Mouse (Mus musculus) midbrain, postnatal 0 days (tissue): ENCODE measurements around the gene Phf23. TPM values are rescaled to one million over a fixed set of nuclear protein-coding genes. Genes with fewer than 3 reads are reported as not detected.

Source experiments
- ATAC-seq: fragments of 200-750 bp; cut with Nextera tagmentation; 2 replicates; pipeline ENCODE4 v1.8.0; 2017; ENCODE audit warnings: moderate number of reproducible peaks, mild to moderate bottlenecking, moderate TSS enrichment, moderate library complexity; ENCODE audit not compliant: low FRiP score
- DNase-seq: peaks from one replicate; pipeline ENCODE4 v3.0.0-alpha.2; 2015; ENCODE audit warnings: low spot score
- H3K27ac ChIP-seq: fragments of 300-500 bp; sonication (generic); 2 replicates; pipeline ENCODE4 v1.5.1; 2014; ENCODE audit warnings: low read depth, mild to moderate bottlenecking, low read length, mixed read lengths
- H3K27me3 ChIP-seq: fragments of 300-500 bp; sonication (generic); 2 replicates; pipeline ENCODE4 v1.6.1; 2014; ENCODE audit warnings: low read length, control low read depth, mixed read lengths; ENCODE audit not compliant: insufficient read depth
- H3K36me3 ChIP-seq: fragments of 300-500 bp; sonication (generic); 2 replicates; pipeline ENCODE4 v1.6.1; 2014; ENCODE audit warnings: low read length, control low read depth, mixed read lengths; ENCODE audit not compliant: insufficient read depth
- H3K4me1 ChIP-seq: fragments of 300-500 bp; sonication (generic); 2 replicates; pipeline ENCODE4 v1.6.1; 2014; ENCODE audit warnings: mild to moderate bottlenecking, control low read depth, antibody characterized with exemption, low read length, mixed read lengths; ENCODE audit not compliant: insufficient read depth
- H3K4me2 ChIP-seq: fragments of 300-500 bp; sonication (generic); 2 replicates; pipeline ENCODE4 v1.6.1; 2014; ENCODE audit warnings: low read depth, mild to moderate bottlenecking, low read length, mixed read lengths; ENCODE audit not compliant: poor library complexity, severe bottlenecking
- H3K4me3 ChIP-seq: fragments of 300-500 bp; sonication (generic); 2 replicates; pipeline ENCODE4 v1.5.1; 2014; ENCODE audit warnings: low read depth, mild to moderate bottlenecking, low read length, moderate library complexity
- H3K9ac ChIP-seq: fragments of 300-500 bp; sonication (generic); replicated peaks from 2 replicates; pipeline ENCODE4 v1.6.1; 2014; ENCODE audit warnings: mild to moderate bottlenecking, low read length, moderate library complexity, mixed read lengths; ENCODE audit not compliant: poor library complexity, severe bottlenecking
- H3K9me3 ChIP-seq: fragments of 300-500 bp; sonication (generic); 2 replicates; pipeline ENCODE4 v1.6.1; 2016; ENCODE audit warnings: low read length, control low read depth
- CTCF ChIP-seq: IDR thresholded peaks from 2 replicates; pipeline ENCODE4 v1.5.1; 2016; ENCODE audit warnings: antibody characterized with exemption, mild to moderate bottlenecking
- whole genome bisulfite sequencing: fragments of 180-500 bp; shearing (Covaris S2); extraction: QIAGEN DNeasy Blood & Tissue Kit; methylation state at CpG from one replicate; pipeline ENCODE4 v1.1.7; 2014; 5-methylcytosine and 5-hydroxymethylcytosine counted together
- polyA plus RNA-seq: library from polyadenylated mRNA; unstranded; fragments of >200 nt; fragmentation: Nextera tagmentation; extraction: Ambion mirVana; gene quantifications from 2 replicates; pipeline ENCODE4 v1.2.1, GENCODE M21; 2015
- total RNA-seq: library from RNA; depleted of rRNA; stranded (reverse); fragments of >200 nt; gene quantifications from 2 replicates; pipeline ENCODE4 v1.2.3, GENCODE M21; 2014

Phf23 gene
- total and polyA plus RNA-seq, 2 experiments from 2014 or later: 40.0 to 45.2 TPM

DNA sequence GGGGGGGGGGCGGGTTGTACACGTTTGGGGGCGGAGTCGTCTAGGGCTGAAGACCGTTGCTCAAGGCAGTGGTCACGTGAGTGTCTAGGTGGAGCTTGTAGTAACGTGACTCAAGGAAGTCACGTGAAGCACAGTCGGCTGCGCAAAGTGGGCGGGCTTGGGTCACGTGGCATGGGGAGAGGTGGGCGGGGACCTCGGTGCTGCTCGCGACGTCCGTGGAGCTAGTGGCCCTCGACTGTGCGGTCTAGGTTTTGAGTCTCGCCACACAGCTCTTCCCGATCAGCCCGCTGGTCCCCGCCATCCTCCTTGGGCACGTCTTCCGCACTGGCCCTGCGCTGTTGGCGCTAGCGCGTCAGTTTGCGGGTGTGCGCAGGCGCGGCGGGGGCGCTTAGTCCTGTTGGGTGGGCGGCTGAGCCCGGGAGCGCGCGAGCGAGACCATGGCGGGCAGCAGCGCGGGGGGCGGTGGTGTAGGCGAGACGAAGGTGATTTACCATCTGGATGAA is 4.9 kb downstream of the Phf23 start, which contains the start of gene Dvl2:
TSS of gene Dvl2 (plus strand) at position 200 of the 503 bp plus-strand sequence.
- H3K36me3 ChIP-seq: peaks cover 17% of the 10 kb centered on the region; the same call in 1 of the 2 replicates
- peak within 1 kb of the TSS; percentile 83 for H3K9ac ChIP-seq
- DNase-seq: peak; percentile 98
- H3K27me3 ChIP-seq: no peaks in the 10 kb centered on the region
- H3K4me3 ChIP-seq: peak within 1 kb of the TSS; percentile 81
- peak within 1 kb of the TSS; percentile 89 for H3K4me2 ChIP-seq
- no peaks in the 10 kb centered on the region for H3K9me3 ChIP-seq
- no peak for TF ChIP-seq CTCF
- peak; percentile 74 for ATAC-seq
- peaks cover 17% of the 10 kb centered on the region for H3K4me1 ChIP-seq
- H3K27ac ChIP-seq: peak within 1 kb of the TSS; percentile 93
- under 1% methylated on average over 46 of the region's 48 CpGs for WGBS

DNA sequence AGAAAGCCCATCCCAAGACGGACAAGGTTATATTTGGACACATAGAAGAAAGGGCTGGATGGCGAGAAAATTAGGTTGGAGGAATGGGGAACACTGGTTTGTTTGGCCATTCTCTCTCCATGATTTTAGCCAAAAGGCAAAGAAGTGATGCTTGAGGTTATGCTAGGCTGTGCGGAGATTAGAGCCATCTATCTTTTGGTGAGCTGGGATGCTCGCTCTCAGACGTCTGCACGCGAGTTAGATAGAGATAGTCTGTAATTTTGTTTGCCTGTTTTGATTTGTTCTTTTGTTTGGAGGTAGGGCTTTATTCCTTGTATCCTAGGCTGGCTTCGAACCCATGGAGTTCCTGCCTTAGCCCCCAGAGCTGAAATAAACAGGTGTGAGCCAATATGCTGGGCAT is 5.6 kb downstream of the Phf23 start:
- TF ChIP-seq CTCF: no peak
- Histone ChIP-seq H3K9me3 (no peaks in the 10 kb centered on the region), H3K4me2 (peak overlapping the region; percentile 89), H3K27ac (peak overlapping the region; percentile 93), H3K9ac (peak overlapping the region; percentile 83), H3K4me3 (peak overlapping the region; percentile 81), H3K4me1 (peaks cover 17% of the 10 kb centered on the region), H3K36me3 (peaks cover 23% of the 10 kb centered on the region), H3K27me3 (no peaks in the 10 kb centered on the region)
- DNase-seq (no peak), ATAC-seq (no peak)
- WGBS: 13% methylated on average over 8 of the region's 8 CpGs

DNA sequence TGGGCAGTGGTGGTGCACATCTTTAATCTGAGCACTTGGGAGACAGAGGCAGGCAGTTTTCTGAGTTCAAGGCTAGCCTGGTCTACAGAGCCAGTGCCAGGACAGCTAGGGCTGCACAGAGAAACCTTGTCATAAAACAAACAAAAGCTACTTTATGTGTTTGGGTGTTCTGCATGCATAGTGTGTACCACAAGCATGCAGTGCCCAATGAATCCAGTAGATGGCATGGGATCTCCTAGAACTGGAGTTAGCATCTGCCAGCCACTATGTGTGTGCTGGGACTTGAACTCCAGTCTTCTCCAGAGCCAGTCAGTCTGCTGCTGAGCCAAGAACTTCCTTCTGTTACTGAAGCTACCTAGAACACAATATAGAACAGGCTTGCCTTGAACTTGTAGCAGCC is 6.3 kb downstream of the Phf23 start:
- peaks cover 17% of the 10 kb centered on the region for H3K4me1 ChIP-seq
- H3K4me2 ChIP-seq: peak overlapping the region; percentile 89
- no peak overlapping the region for H3K9ac ChIP-seq
- ATAC-seq: no peak
- DNase-seq: peak; percentile 72
- H3K27ac ChIP-seq: no peak overlapping the region
- no peaks in the 10 kb centered on the region for H3K9me3 ChIP-seq
- H3K36me3 ChIP-seq: peaks cover 28% of the 10 kb centered on the region
- peak overlapping the region; percentile 81 for H3K4me3 ChIP-seq
- H3K27me3 ChIP-seq: no peaks in the 10 kb centered on the region
- TF ChIP-seq CTCF: peak; percentile 75

DNA sequence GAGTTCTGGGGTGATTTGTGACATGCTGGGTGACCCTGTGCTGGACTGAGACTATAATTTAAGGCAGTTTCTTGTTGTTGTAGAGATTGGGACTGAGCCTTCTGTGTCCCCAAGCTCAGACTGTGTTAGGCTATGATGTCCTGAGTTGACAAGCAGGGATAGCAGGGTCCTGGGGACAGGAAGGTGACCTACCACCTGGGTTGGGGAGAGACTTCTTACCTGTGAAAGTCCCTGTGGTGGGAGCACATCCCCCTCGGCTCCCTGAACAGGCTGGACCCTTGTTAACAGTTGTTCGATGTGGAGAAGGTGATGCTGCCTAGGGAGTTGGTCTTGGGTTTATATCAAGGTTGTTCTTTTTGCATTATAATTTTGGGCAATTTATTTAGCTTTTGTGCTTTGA is 6.9 kb downstream of the Phf23 start:
- 0 out of 2 replicates have a peak overlapping the region, but pooled peaks have one; percentile 19 for H3K9ac ChIP-seq
- peaks cover 17% of the 10 kb centered on the region for H3K4me1 ChIP-seq
- no peak overlapping the region for H3K27ac ChIP-seq
- H3K36me3 ChIP-seq: peaks cover 34% of the 10 kb centered on the region
- WGBS: 91% methylated on average over 2 of the region's 2 CpGs
- ATAC-seq (no peak), DNase-seq (no peak)
- H3K9me3 ChIP-seq: no peaks in the 10 kb centered on the region
- TF ChIP-seq CTCF: no peak
- no peaks in the 10 kb centered on the region for H3K27me3 ChIP-seq
- peak overlapping the region; percentile 89 for H3K4me2 ChIP-seq
- H3K4me3 ChIP-seq: peak overlapping the region; percentile 81; the same call in 1 of the 2 replicates

DNA sequence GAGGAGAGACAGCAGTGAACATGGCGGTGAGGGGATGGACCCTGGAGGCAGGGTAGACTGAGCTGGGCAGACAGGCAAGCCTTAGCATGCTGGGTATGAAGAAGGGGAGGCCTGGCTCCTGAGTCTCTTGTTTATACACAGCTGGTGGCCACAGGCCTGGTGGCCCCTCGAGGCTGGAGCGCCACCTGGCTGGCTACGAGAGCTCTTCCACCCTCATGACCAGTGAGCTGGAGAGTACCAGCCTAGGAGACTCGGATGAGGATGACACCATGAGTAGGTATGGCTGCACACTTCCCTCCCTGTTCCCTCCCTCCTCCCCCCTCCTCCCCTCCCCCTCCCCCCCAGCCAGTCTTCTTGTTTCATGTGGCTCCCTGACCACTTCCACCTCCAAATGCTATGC is 9.9 kb downstream of the Phf23 start:
- Histone ChIP-seq H3K4me1 (peaks cover 15% of the 10 kb centered on the region), H3K36me3 (peaks cover 55% of the 10 kb centered on the region), H3K27me3 (no peaks in the 10 kb centered on the region), H3K4me2 (no peak overlapping the region), H3K9me3 (no peaks in the 10 kb centered on the region), H3K9ac (no peak overlapping the region), H3K27ac (no peak overlapping the region), H3K4me3 (no peak overlapping the region)
- 50% methylated on average over 5 of the region's 5 CpGs for WGBS
- ATAC-seq (no peak), DNase-seq (peak; percentile 27)
- TF ChIP-seq CTCF: peak; percentile 55

DNA sequence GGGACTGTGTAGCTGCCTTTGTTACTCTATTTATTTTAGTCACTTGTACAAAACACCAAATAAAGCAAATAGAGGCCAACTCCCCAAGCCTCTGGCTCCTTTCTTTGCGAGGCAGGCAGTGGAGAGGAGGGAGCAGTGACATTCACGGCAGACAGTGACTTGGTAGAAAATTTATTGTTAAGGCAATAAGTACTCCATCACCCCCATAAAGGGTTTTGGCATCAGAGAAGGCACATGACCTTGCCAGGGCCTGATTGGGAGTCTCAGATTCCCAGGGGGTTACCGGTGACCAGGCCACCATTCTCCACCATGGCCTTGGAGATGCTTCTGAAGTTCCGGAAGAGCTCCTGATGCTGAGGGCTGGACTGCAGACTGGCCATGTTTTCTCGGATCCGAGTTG is 14.5 kb downstream of the Phf23 start:
- H3K27ac ChIP-seq: no peak overlapping the region

More for the DNA sequence above, 14.5 kb downstream of the Phf23 start:
- TF ChIP-seq CTCF: no peak
- no peak overlapping the region for H3K9ac ChIP-seq
- DNase-seq: no peak
- WGBS: 92% methylated on average over 6 of the region's 6 CpGs
- H3K4me2 ChIP-seq: no peak overlapping the region
- H3K4me1 ChIP-seq: peaks cover 5% of the 10 kb centered on the region; the same call in 1 of the 2 replicates
- ATAC-seq: no peak
- H3K27me3 ChIP-seq: no peaks in the 10 kb centered on the region
- H3K36me3 ChIP-seq: peaks cover 82% of the 10 kb centered on the region
- H3K9me3 ChIP-seq: no peaks in the 10 kb centered on the region
- H3K4me3 ChIP-seq: no peak overlapping the region
